Mouse (Mus musculus) gonadal fat pad, adult 2 months (tissue): ENCODE measurements around the gene Mlycd. TPM values are rescaled to one million over a fixed set of nuclear protein-coding genes. Genes with fewer than 3 reads are reported as not detected.
"Not testable (repeated sequence)": the region's sequence is repeated elsewhere in the genome, so short reads cannot be mapped to it uniquely, and the experiment has no call there.

ENCODE experiments used
- DNase-seq: peaks from one replicate; pipeline ENCODE4 v3.0.0-alpha.2; 2012; ENCODE audit warnings: low read depth
- polyA plus RNA-seq: library from polyadenylated mRNA; depleted of rRNA; stranded (reverse); fragments of >200 nt; gene quantifications from 2 replicates; pipeline ENCODE4 v1.2.3, GENCODE M21; 2012; rRNA removed

The Mlycd gene
- 27.5 and 30.6 TPM in 2 replicates for polyA plus RNA-seq

DNA sequence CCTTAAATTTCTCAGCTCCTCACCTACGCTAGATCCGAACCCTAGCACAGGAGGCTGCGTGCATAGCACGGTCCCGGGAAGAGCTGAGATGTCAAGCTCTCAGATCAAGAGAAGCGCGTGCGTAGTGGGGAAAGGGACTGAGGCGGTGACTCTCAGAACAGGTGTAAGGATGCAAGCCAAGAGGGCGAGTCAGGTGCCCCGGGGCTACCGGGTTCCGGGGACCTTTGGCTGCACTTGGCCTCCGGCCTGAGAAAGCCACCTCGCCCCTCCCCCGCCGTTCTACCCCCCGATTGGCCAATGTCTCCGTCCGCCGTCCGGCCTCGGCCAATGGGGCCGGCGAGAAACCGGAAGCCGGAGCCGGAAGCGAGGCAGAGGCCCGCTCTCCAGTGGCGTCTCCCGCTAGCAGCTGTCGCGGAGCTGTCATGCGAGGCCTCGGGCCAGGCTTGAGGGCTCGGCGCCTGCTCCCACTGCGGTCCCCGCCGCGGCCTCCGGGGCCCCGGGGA is at the start of gene Mlycd:
Mlycd (plus strand) TSS at position 355 of the 503 bp plus-strand sequence.
- no peak for DNase-seq

DNA sequence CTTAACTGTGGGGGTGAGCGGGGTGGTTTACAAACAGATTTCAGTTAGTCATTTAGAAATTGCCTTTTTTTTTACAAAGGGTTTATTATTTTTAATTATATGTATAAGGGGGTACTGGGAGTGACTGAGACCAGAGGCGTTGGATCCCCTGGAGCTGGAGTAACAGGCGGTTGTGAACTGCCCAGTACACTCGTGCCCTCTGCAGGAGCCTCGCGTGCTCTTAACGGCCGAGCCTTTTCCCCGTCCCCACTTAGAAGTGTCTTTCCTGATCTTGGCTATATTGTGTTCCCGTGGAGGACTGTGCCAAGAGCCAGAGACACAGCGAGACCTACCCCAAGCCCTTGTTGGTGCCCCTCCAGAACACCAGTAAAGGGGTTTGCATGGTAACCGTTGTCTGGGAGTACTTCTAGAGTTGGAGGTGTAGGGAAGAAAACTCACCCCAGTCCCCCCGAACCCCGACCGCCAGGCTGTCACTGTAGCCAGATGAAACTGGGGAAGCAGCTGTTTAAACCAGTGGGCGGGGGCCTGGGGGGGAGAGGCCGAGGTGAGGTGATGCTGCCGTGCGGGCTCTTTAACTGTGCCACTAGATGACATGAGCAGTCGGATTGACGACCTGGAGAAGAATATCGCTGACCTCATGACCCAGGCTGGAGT is 49.5 kb upstream of the Mlycd start:
- DNase-seq: no peak

DNA sequence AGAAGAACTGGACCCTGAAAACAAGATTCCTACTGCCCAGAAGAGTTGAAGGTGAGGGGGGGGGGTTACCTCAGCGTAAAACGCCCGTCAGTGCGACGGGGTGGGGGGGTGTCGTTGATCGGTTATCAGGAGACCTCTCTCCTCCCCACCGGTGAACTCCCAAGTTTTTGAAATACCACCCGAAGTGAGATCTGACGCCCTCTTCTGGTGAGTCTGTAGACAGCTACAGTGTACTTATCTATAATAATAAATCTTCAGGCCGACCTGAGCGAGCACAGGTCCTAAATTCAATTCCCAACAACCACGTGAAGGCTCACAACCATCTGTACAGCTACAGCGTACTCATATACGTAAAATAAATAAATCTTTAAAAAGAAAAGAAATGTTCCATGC is 49.0 kb upstream of the Mlycd start:
- no peak for DNase-seq

DNA sequence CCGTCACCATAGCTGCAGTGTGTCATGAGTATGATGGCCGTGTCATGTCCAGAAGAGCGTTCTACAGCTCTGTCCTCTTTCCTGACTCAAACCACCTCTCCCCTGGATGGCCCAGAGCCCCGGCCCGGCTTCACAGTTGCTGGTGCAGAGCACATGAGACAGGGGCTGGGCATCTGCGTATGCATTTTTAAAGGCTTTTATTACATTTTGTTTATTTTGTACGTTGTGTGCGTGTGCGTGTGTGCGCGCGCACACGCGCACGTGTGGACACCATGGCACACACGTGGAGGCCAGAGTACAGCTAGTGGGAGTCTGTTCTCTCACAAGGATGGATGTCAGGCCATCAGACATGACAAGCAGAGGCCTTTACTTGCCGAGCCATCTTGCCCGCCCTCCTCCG is 43.0 kb upstream of the Mlycd start:
- DNase-seq: no peak

DNA sequence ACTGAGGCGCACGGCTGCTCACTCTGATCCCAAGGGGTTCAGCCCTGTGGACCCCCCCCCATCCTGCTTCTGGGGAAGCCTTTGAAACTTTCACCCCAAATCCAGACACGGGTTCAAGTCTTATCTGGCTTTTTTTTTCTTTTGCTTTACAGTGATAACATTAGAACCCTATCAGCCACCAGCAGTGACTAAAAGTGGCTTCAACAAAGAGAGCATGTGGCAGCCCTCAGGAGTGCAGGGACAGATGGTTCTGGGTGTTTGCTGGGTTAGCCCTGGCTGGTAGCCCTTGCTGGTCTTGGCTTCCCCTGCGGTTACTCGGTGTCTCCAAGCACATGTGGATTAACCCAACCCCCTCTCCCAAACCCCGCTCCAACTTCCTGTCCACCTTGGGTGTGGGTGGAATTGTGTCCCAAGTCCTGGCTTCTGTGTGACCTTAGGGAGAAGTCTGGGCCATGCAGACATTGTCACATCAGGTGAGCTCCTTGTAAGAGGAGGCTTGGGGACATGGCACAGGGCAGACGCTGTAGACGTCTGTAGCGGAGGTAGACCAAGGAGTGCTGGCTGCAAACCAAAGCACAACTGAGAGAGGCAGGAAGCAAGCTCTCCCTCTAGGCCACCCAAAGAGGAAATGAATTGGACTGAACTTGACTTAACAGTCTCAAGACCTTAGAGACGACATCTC is 41.6 kb upstream of the Mlycd start:
- DNase-seq: no peak

DNA sequence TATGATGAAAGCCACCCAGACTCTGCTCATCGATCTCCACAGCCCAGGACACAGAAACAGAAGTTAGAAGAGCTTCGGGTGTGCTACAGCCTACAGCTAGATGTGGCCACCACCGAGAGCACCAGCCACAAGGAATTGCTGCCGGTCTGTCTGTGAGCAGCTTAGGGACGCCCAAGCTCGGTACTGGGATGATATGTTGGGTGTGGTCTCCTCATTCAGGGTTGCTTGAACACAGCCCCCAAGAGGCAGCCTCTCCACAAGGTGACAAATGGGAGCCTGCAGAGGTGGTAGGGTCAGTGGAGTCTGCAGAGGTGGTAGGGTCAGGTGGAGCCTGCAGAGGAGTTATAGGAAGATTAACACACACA is 41.0 kb upstream of the Mlycd start:
- no peak for DNase-seq

DNA sequence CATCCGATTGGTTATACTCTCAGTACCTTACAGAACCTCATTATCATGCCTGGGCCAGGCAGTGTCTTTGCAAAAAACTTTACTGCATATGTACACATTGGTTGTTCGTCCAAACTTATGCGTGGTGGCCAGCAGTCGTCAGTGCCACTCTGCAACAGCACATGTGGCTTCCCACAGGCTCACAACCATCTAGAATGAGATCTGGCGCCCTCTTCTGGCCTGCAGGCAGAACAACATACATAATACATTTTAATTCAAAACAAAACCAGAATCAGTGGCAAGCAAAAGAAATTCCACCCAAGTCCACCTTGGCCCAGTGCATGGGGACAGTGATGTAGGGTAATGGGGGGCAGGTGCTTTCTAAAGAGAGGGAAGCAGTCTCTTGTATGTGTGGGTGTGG is 38.0 kb upstream of the Mlycd start:
- not testable (repeated sequence) for DNase-seq

DNA sequence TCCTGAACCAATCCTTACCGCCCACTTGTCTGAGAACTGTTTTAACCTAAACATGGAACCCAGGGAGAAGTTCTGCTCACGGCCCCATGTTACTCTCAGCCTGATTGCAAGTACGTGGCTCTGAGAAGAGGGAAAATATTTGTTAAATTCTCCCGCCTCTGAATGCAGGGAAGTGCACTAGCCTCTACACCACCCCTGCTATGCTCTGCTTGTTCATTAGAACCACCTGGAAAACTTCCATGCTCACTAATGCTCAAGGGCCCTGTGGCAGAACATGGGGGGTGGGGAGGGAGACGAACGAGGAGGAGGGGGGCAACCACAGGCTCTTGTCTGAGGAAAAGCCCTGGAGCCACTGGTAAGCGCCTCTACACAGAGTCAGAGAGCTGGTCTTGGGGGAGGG is 36.5 kb upstream of the Mlycd start:
- DNase-seq: no peak

DNA sequence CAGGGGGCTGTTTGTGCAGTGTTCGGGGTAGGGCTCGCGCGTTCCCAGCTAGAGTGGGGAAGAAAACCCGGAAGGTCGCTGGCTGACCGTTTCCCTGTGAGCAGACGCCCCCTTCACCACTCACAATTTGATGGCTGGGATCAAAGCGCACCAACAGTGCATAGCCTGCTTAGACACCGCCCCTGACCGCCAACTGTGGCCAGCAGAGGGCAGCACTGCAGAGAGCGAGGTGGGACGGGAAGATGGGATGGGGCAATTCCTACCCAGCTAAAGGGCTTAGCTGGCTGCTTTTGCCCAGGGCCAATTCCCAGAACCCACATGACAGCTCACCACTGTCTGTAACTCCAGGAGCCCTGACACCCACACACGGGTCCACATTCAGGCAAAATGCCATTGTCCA is 35.8 kb upstream of the Mlycd start:
- DNase-seq: no peak

DNA sequence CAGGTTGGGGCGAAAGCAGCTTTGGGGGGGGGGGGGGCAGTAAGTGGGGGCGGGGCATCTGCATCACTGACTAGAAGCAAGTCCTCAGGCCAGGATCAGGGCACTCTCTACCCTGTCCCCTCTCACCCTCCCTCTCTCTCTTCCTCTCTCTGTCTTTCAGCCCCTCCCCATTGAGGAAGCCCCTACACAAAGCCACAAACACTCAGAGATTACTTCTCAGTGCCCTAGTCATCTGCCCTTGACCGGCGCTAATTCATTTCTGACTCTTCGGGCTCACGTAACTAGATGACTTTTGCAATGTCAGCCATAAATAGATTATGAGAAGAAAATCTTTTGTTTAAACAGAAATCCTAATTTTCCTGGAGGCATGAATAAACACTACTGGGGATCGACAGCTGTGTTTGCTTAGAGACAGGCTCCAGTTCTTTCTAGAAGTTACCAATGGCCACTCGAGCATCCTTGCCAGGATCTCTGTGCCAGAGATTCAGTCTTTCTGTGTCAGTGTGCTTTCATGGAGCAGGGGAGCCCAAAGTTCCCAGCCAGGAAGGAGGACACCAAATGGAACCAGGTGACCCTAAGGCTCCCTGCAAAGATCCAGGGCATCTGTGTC is 33.9 kb upstream of the Mlycd start:
- DNase-seq: no peak

DNA sequence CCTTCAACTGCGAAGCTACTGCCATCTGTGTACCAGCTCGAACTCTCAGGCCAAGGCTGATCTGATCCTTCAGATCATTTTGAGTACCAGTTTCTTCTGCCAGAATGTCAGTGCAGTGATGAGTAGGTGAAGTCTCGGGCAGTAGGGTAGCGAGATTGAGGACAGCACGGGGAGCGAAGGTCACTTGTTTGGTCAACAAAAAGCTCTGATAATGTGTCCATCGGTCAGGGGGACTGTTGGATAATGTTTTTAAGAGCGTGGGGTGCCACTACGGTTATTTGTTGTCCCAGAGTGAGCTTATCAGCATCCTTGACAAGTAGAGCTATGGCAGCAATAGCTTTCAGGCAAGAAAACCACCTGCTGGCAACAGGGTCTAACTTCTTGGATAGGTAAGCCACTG is 20.0 kb upstream of the Mlycd start:
- not testable (repeated sequence) for DNase-seq

DNA sequence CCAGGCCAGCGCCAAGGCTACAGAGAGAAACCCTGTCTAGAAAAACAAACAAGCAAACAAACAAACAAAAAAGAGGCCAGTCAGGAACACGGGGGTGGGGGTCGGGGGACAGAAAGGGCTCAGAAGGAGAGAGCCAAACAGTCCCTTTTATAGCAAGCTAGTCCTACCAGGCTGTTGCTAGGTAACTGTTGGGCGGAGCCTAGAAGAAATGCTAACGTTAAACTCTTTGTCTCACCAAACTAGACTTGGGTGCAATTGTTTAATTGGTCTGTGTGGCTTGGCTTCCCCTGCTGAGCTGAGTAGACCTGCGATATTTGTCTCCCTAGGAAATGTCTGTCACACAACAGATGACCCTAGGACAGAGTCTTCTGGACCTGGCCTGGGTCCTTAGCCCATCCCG is 16.2 kb upstream of the Mlycd start:
- DNase-seq: no peak

DNA sequence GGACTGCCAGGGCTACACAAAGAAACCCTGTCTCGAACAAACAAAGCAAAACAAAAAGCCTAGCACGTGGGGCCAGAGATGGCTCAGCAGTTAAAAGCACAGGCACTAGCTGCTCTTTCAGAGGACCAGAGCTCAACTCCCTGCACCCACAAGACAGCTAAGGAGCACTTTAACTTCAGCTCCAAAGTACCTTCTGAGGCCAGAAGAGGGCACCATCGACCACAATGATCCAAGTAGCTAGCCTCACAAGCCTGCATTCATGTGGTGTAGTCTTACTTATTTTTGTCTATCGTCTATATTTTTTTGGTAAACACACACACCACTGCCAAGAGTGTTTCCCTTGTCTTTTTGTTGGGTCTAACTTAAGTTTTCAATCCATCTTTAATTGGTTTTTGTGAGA is 14.1 kb upstream of the Mlycd start:
- no peak for DNase-seq

DNA sequence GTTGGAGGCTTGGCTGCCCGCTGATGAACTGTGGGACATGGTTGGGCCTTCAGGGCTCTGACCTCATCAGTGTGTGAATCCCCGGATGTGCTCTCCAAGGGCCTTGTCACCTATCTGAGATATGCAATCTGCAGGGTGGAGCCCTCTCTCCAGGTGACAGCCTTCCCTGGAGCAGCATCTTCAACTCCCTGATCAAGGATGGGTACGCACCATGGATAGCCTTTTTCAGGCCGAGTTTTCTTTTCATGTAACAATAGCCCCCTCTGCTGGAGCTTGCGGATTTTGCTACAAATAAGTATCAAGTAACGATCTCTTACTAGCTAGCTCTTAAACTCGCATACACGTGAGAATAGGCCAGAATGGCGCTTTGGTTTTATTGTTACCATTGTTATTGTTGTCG is 10.2 kb upstream of the Mlycd start:
- no peak for DNase-seq

DNA sequence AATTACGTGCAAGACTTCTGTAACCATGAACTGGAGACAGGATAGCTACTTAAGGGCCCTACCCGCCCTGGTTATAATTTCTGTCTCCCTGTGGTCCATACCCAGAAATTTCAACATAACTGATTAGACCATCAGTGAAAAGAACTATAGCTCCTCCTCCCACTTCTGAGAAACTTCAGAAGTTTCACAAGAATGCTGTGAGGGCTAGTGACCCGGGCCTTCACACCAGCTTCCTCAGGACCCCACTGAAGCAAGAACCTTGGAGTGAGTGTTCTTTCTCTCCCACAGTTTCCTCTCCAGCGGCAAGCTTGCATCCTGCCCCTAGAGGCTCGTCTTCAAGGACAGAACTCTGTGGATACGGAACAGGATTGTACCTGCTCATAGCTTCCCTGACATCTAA is 8.8 kb upstream of the Mlycd start:
- DNase-seq: no peak

DNA sequence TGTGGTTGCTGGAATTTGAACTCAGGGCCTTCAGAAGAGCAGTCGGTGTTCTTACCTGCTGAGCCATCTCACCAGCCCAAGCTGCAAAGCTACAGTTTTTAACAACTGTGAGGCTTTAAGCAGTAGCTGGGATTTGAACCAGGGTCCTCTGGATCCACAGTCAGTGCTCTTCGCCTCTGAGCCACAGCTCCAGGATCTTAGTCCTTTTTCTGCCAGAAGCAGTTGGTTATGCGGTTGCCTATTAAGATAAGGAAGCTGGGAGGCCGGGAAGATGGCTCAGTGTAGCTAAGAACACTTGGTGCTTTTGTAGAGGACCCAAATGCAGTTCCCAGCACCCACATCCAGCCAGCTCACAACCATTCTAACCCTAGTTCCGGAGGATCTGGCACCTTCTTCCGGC is 7.7 kb upstream of the Mlycd start:
- DNase-seq: no peak

DNA sequence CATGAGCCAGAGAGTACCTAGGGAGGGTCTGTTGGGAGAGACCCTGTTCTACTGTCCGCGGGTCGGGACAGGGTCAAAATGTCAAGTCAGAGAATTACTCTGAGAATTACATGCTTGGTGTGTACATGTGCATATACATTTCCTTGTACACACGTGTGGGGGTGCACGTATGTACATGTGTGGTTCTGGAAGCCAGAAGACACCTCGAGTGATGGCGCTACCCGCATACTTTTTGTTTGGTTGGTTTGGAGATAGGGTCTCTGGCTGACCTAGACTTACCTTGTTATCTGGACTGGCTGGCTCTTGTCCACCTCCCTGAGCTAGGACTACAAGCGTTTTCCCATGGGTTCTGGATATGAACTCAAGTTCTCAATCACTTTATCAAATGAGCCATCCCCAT is 581 bp upstream of the Mlycd start:
- DNase-seq: no peak

DNA sequence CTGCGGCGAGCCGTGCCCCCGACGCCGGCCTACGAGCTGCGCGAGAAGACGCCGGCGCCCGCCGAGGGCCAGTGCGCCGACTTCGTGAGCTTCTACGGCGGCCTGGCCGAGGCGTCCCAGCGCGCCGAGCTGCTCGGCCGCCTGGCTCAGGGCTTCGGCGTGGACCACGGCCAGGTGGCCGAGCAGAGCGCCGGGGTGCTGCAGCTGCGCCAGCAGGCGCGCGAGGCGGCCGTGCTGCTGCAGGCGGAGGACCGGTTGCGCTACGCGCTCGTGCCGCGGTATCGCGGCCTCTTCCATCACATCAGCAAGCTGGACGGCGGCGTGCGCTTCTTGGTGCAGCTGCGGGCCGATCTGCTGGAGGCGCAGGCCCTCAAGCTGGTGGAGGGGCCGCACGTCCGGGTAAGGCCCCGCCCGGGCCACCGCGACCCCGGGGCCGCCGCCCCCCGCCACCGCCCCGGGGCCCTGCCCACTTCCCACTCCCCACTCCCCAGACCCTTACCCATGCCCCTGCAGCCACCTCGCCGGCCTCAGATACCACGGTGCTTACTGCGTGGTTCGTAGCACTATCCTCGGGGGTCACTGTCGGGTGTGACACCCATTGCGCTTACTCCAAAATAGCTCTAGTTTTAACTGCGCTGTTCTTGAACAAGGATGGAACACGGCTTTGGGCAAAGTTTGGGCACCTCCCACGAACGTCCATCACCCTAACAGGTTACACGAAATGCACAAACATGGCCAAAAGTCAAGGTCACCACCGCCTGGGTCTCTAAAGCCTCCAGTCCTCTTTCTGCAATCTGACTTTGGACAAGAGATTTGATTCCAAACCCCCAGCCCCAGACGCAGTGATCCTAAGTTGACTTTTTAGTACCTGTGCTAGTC is 633 bp downstream of the Mlycd start:
- DNase-seq: no peak

DNA sequence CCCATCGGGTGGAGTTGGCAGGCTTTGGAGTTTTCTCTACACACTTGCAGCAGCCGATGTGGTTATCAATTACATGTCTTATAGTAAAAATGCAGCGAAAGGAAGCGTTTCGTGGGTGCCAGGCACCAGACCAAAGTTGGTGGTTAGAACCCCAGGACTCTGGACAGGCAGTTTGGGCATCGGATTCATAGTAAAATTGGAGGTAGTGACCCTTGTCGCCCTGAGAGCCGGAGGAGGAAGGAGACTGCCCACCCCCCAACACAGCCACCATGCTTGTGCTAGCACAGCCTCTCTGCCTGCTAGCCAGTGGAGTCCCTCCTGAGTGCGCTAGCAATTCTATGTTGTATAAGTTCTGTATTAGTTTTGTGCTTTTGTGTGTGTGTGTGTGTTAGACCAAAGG is 3.9 kb downstream of the Mlycd start:
- no peak for DNase-seq

DNA sequence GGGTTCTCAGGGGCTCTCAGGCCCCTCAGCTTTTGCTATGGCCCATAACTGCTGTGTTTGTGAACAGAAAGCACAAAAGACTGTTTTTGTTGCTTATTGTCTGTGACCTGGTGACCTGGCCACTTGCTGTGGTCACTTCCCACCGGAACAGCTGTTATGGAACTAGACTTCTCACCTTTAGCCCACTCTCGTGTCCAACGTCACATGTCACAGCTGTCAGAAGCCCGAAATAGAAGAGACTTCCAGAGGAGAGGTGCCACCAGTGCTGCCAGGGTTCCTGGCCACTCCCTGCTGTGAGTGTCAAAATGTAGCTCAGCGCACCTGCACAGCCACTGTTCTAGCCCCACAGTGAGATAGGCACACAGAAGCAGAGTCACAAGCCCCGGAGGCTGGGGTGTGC is 4.6 kb downstream of the Mlycd start:
- no peak for DNase-seq

DNA sequence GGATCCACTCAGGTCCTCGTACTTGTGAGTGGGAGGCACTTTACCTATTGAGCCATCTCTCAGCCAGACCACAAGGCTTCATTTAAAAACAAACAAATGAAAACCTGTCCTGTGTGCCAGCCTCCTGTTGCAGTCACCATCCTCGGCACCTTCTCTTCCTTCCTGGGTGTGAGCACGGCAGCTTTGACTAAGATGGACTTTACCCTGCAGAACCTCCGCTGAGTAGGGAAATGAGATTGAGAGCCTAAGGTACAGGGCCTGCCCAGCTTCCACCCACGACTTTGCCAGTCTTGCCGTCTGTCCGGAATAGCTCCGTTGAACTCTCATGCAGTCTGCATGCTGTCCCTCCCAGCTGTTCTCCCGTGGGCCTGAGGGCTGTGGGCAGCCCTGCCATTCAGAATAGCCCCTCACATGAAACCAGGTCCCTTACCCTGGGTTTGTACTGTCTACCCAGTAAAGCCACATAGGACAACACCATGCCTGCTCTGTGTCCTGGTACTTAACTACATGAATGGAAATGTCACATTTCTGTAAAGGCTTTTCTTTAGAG is 5.5 kb downstream of the Mlycd start:
- DNase-seq: no peak

DNA sequence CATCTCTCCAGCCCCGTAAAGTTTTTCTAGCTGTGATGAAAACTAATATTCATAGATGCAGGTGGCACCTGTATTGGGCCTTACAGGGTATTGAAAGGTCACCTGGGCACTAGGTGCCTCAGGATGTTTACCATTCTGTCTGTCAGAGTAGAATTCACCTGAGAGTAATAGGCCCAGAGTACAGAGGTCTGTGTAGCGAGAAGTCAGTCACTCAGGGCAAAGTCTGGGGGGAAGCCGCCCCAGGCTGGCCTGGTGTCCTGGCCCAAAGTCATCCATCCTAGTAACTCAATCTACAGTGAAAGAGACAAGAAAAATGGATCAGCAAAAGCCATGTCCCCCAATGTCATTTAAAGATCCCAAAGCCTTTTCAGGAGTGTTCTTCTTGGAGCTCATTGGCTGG is 6.2 kb downstream of the Mlycd start:
- DNase-seq: no peak
